Mouse (Mus musculus) layer of hippocampus, adult 11-12 months (tissue): ENCODE results near the gene Hs3st2.
A peak's percentile ranks its signal among the peaks of the same experiment; 100 is the strongest.
"Not testable (repeated sequence)": the region's sequence is repeated elsewhere in the genome, so short reads cannot be mapped to it uniquely, and the experiment has no call there.

ENCODE experiments used
- DNase-seq: peaks from one replicate; pipeline ENCODE4 v3.0.0; 2022; ENCODE audit warnings: low spot score

The Hs3st2 gene

DNA sequence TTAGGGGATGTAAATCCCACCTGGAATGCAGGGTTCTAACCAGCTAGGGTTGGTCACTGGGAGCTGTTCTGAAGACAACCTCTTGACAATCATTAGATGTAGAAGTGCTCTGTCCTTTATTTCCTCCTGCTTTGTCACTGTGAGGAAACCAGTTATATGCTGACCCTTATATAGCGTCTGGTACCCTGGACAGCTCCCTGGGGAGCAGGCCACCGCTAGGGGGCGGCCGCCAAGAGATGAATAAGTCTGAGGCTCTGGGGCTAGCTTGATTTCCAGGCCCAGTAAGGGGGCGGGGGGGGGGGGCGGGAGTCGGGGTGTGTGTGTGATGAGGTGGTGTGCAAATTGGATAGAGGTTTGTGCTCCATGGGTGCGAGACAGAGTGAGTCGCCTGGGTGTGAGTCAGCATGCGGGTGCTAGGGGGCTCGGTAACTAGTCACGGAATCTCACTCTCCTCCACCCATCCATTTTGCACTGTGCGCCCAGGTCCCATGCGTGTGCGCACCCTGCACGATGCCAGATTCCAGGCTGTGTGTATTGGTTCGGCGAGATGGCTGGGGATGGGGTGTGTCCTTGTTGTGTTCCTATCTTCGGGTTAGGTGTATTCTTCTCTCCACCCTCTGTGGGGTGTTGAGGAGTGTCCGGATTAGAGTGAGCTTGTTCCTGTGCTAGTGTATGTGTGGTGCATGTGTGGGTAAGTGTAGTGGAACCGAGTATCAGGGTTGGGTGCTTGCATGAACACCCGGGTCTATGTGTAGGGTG lies at the start of gene Hs3st2:
Gene Hs3st2 (plus strand): TSS at position 635 of the 759 bp plus-strand sequence.
- peak; percentile 69 for DNase-seq

DNA sequence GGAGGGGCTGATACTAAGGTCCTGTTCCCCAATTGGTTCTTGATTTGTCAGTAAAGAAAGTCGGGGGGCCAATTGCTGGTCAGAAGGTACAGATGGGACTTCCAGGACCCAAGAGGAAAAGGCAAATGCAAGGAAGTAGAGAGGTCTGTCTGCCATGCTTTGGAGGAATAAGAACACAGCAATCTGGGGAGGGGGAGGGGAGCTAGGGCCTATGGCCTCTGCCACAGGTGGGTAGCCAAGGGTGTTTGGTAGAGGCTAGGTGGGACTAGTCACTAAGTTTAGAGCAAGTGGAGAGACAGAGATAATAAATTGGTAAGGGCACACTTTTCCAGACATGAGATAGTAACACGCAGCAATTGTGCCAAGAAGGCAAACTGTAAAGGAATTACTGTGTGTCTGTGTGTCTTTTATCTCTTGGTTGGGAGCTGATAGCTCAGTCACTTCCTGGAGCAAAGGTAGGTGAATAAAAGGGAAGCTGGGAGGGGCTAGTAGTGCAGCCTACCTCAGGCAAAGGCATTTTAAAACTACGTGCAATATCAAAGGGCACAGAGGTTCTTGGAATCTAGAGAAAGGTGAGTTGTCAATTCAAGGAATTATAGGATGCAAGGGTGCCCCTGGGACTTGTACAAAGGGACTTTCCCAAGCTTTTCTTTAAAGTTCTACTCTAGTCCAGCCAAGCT lies 43.2 kb upstream of the Hs3st2 start:
- DNase-seq, result no peak

DNA sequence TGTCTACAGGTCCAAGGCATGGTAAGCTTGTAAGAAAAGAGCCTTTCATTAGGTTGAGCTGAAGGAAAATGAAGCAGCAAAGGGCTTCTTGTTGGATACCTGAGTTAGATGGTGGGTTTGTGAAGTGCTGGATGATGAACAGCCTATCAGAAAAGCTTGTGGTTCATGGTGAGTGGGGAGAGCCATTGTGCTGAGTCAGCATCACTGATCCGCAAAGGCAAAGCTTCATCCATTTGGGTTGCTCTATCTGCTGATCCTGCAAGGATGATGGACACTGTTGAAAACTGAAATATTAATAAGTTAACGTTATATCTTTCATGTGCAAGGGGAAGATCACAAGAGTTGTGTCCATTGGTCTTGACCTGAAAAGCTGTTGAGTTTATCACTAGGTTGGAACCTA lies 40.0 kb upstream of the Hs3st2 start:
- no peak for DNase-seq

DNA sequence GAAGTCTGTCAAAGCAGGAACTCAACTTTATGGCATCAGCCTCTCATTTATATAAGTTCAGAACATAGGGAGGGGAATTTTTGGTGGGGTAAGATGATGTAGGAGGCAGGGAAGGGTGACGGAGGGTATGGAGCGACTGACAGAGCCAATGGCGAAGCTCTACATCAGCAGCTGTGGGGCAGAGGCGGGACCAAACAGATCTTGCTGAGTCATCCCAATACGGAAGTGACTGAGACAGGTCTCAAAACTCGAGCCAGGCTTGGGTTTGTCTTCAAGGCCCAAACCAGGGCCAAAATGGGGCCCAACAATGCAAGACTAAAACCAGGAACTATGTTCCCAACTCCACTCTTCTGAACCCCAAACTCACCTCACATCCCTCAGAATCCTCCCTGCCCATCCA lies 30.2 kb upstream of the Hs3st2 start:
- not testable (repeated sequence) for DNase-seq

DNA sequence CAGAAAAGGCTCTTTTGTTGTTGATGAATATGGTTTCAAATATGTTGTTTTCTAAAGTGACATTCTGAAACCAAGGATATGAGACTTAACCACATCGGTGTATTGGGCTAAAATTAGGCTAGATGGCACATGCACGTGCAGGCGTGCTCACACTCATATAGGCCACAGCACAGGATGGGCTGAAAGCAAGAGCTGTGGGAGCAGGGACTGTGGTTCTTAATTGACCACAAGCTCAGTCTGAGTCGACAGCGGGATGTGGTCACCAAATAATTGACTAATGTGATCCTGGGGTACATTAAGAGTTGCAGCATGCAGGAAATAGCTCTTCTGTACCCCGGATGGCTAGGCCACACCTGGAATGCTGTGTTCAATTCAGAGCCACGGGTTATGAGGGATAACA lies 26.1 kb upstream of the Hs3st2 start:
- no peak for DNase-seq

DNA sequence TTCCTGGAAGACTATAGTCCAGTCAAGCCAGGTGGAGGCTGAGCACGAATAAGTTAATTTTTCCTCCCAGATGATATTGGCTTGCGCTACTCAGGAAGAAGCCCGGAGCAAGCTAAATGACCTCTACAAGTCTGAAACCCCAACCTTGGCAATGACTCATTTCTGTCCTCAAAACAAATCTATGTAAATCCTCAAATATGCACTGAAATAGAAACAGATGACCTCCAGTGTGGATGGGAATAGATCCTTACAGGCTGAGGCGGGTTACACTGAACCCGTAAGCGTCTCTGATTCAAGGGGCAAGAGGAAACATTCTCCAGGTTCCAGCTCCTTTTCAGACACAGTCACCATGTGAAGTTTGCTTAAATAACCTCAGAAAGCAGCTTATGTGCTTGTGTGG lies 24.5 kb upstream of the Hs3st2 start:
- DNase-seq, result no peak

DNA sequence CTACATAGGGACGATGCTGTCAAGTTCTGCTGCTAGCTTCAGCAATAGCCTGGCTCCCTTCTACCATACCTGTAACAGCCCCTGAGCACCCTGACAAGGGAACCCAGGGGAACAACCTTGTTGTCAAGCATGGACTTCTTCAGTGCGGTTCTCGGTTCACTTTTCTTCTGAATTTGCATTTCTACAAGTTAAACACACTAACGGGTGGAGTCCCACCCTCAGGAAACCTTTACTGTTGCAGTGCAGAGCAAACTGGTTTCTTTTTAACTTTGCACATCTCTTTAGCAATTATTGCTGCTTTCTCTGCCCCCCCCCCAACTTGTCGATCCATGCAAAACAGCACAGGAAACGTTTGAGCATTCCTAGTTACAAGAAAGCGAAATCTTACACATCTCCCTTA lies 19.7 kb upstream of the Hs3st2 start:
- DNase-seq, result no peak

DNA sequence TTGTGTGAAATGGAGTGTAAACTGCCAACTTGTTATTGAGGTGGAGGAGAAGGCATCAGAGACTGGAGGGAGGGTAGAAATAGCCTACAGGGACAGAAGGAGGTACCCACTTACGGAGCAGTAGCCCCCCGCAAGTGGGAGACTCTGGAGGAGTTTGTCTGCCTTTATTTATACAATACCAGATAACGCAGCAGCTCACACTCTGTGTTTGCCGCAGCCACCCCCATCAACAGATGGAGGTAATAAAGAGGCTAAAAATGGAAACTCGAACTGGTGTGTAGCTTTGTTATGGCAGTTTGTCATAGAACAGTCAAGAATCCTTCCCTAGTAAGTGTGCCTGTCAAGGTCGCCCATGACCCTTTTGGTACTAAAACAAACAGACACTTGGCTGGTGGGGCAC lies 16.2 kb upstream of the Hs3st2 start:
- peak; percentile 32 for DNase-seq

DNA sequence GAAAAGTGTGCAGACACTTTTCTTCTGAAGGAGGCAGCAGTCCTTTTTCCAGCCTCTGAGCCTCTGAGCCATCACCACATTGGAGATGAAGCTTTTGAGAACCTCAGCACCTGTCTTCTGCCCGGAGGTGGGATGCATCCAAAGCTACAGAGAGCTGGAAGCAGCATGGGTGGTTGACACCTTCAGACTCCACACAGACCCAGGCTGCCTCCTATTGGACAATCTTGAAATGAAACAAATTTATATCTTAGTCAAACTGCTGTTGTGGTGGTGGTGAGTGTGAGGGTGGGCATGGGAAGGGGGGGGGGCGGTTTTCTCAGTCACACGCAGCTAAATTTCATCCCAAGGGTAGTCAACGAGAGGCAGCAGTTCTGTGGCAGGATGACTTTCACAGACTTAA lies 12.7 kb upstream of the Hs3st2 start:
- DNase-seq, result no peak

DNA sequence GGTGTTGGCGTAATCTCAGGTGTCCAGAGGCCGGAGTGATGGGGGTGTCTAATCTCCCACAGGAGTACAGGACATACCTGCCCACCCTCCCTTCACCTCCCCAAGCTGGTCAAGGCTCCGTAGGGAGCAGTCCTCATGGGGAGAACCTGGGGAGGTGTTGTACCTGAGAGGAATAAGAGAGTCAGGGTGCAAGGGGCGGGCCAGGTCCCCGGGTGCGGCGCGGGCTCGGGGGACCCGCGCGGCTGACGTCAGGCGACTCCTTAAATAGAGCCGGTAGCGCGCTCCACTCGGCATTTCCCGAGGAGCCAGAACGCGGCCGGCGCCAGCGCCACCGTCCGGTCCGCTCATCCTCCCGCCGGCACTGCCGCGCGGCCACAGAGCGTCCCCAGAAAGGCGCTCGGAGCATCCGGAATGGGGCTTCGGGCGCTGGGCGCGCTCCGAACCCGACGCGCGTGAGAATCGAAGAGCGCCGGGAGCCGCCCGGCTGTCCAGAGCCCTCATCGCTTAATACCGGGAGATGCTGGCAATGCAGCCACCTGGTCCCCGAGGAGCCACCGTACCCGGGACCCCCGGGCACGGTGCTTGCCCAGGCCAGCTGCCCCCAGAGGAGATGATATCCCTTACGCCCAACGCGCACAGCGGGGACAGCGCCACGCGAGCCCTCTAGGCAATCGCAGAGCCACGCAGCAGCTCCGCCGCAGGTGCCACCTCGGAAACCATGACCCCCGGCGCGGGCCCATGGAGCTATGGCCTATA lies 503 bp downstream of the Hs3st2 start:
- DNase-seq, result peak; percentile 10

DNA sequence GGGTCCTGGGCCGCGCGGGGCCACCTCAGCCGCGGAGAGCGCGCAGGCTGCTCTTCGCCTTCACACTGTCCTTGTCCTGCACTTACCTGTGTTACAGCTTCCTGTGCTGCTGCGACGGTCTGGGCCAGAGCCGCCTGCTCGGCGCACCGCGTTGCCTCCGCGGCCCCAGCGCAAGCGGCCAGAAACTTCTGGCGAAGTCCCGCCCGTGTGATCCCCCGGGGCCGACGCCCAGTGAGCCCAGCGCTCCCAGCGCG lies 1.0 kb downstream of the Hs3st2 start:
- no peak for DNase-seq

DNA sequence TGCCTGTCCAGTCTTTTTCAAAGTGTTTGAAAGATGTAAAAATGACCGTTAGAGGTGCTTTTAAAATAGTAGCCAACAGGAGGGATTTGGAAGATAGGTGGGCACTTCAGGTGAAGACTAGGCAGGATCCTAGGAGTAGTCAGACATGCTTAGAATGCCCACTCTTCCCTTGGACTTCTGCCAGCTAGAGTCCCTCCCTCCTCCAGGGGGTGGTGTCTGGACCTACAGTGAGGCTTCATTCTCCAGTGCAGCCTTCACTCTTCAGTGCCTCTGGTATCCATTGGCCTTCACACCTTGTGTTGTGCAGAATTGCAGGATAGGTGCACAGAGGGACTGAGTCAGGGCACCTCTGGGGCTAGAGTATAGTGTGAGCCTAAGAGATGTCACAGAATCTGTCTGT lies 2.2 kb downstream of the Hs3st2 start:
- DNase-seq, result peak; percentile 6

DNA sequence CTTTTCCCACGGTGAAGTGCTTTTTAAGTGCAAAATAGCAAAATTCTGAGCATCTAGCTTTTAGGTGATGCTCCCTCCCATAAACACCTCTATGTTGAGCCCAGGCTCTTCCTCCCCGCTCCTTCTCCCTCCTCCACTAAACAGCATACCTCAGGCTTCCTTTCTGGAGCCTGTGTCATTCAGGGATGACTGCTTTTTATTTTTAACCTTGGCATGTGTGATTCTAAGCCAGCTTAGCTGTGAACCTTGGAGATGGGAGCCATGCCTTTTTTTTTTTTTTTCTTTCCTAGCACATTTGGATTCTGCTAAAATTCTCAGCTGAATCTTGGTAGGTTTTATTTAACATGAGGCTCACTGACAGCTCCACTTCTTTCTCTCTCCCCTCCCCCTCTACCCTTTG lies 3.2 kb downstream of the Hs3st2 start:
- no peak for DNase-seq

DNA sequence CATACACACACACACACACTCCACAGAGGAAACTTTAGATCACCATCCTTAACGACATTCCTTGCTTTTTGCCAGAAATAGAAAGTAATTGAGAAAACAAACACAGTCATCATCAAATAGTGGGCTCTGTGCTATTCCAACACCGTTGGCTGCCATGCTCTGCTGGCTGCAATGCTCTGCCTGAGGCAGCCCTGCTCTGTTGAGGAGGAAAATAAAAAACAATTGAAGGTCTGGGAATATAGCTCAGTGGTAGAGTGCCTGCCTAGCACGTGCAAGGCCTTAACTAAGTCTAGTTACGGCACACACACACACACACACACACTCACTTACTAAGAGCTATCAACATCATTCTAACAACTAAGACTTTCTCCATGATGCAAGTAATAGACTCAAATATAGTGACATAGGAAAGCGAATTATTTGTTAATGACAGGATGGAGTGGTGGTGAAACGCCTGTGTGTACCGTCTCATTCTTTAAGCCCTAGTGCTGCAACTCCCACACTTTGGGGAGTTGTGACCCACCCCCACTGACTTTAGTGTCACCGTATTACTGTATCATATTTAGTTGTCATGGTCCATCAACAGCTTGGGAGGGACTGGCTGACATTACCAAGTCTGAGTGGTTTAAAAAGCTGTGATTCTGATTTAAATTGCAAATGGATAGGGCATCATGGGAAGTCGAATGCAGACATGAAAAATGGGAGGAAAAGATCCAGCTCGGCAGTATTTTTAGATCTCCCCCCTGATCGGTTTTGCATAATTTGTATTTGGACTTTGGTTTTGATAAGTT lies 19.3 kb downstream of the Hs3st2 start:
- no peak for DNase-seq

DNA sequence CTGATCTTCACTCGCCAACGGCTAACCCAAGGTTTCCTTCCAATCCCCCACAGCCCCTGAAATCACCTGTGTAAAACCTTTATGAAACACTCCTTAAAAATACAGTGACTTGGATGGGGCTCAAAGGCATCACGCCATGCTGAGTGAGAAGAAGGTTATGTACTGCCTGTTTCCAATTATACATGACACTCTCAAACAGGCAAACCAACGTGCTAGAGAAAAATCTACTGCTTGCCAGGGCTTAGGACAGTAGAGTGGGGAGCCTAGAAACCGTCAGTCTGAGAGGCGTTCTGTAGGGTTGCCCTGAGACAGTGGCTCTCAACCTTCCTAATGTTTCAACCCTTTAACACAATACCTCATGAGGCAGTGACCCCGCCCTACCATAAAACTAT lies 19.8 kb downstream of the Hs3st2 start:
- DNase-seq, result no peak

DNA sequence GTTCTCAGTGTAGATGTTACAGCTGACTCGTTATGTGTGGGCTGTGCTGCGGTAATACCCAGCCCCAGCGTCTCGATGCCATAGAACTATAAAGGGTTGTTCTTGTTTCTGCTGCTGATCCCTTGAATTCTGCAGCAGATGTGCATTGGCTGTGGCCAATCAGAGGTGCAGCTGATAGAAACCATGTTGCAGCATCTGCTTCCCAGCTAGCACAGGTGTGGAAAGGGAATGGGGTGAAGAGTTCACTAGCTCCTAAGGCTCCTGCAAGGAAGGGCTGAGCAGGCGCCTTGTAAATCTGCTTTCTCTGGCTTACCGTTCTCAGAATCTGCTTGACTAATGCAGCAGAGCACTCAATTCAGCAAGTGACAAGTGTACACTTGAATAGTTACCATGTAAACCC lies 45.2 kb downstream of the Hs3st2 start:
- no peak for DNase-seq

DNA sequence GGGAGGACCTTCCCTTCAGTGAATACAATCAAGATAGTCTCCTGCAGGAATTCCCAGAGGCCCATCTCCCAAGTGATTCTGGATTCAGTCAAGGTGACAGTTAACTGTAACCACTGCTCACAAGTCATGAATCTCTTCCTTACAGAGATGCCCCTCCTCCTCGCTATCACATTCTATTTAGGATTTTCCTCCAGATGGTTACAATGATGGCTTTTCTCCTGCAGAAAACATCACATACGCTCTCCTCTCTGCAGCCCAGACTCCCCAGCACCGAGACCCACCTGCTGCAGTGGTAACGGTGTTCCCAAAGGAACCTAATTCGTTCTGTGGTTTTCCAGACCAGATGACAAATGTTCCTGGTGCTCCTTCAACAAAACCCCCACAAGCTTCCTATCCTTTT lies 49.5 kb downstream of the Hs3st2 start:
- DNase-seq, result no peak

DNA sequence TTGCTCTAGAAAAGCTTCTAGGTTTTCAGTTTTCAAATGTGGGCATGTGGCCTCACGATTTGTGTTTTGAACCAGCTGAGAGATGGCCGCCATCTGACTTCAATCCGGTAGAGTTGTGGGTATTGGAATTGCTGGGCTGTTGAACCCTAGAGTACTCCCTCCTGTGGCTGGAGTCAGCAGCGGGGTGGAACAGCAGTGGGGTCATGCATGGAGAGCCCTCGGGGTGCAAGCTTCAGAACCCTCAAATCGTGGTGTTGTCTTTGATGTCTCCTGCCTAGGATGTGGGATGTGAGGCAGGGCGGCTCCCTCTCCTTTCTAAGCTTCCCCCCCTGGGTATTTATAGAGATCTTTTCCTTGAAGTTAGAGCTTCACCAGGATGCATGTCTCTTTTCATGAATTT lies 52.7 kb downstream of the Hs3st2 start:
- no peak for DNase-seq

DNA sequence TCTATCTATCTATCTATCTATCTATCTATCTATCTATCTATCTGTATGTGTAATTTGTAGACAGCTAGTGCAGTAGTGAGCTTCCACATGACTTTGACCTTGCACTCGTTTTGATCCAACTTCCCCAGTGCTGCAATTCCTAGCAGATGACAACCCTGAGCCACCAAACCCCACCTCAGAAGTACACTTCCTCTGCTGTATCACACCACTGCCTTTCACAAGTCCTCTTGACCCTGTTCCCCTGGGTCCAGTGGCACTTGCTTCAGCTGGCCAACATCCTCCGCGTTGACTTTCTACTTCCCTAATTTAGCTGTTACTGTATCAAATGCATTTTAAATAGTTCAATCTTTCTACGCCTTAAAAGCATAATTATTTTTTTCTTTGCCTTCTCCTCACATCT lies 54.6 kb downstream of the Hs3st2 start:
- no peak for DNase-seq

DNA sequence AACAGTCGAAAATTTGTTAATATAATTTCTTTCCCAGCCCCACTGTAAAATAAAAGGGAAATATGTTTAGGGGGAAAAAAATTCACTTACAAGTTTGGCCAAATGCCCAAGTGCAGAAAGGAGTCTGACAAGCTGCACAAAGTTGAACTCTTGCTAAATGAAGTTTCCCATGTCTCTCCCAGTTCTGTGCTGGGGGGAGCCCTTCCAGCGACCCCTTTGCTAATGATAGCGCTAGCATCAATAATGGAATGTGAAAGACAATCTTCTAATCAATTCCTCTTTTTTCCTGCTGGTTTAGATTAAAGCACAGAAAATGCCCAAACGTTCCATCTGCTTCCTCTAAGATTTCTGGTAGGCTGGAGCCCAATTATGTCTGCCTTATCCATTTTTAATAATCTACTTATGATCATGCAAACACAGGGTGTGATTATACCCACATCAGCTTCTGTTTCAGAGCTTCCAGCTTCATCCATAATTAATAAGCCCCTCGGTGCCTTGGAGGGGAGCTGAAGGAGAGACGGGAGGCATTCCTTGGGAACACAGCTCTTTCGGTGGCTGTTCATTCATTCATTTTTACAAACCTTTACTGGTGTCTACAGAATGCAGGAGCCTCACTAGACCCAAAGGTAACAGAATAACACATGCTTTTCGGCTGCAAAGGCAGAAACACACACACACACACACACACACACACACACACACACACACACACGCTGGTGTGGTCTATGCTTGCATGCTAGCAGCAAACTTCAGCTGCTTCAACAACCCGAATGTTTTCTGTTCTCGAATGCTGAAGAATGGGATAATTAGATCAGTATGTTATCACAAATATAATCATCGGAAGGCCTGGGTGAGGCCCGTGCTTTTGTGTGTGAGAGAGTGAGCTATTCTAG lies 59.5 kb downstream of the Hs3st2 start:
- DNase-seq, result no peak

DNA sequence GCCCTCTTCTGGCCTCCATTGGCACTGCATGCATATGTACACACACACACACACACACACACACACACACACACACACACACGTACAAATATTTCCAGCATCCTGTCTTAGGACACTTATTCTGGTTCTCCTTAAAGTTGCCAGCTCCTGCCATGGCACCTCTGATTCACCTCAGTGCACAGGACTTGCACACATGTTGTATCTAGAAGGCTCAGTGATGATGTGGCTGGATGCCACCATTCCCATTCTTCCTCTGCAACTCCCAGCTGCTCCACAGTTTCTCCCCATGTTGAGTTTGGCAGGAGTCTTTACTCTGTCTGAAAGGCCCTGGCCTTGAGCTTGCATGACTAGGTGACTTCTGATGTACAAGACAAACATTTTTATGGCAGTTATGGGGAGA lies 65.1 kb downstream of the Hs3st2 start:
- no peak for DNase-seq

DNA sequence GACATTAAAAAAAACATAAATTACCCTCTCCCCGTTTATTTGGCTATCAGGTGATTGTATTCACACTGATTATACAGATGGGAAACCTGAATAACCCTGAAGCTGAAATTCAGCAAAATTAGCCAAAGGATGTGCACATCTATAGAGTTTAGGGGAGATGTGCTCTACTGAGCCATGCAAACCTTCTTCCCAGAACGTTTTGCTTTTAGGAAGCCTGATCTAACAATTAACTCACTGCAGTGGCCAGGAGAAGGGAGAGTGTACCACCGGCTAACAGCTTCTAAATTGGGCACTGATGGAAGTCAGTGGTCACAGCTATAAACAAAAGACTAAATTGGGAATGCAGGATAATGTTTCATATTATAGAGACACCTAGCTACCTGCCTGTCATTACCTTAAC lies 66.4 kb downstream of the Hs3st2 start:
- no peak for DNase-seq
